Mouse (Mus musculus): ENCODE results near the gene Saa4.
"Not testable (repeated sequence)": the region's sequence is repeated elsewhere in the genome, so short reads cannot be mapped to it uniquely, and the experiment has no call there.

GRCm38 (mm10) chr7:46679044-46679443 lies 53.4 kb downstream of the Saa4 start:
- TF ChIP-seq CTCF (IDR thresholded peaks at IDR 0.05; ENCODE audit: extremely low read depth, insufficient read depth, insufficient read length, insufficient replicate concordance); POLR2A (IDR thresholded peaks at IDR 0.05; ENCODE audit: low read depth, low read length): not testable (repeated sequence)

All from spleen, adult 2 months (tissue).